Mouse (Mus musculus): ENCODE measurements around the gene Txn2.
"Not testable (repeated sequence)": the region's sequence is repeated elsewhere in the genome, so short reads cannot be mapped to it uniquely, and the experiment has no call there.

Gene Txn2

DNA sequence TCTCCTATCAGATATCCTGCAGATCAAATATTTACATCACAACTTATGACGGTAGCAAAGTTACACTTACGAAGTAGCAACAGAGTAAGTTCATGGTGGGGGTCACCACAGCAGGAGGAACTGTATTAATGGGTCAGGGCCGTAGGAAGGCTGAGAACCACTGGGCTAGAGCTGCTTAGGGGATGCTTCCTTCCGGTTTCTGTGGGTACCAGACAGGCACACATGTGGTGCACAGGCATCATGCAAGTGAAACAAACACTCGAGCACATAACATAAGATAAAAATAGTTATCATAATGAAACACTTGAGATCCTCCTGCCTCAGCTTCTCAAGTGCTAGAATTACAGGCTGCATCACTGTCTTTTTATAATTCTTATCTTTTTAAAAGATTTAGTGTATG is 48.1 kb downstream of the Txn2 start:
- no peak for DNase-seq (ENCODE audit: extremely low spot score, low read depth, low spot score)

DNA sequence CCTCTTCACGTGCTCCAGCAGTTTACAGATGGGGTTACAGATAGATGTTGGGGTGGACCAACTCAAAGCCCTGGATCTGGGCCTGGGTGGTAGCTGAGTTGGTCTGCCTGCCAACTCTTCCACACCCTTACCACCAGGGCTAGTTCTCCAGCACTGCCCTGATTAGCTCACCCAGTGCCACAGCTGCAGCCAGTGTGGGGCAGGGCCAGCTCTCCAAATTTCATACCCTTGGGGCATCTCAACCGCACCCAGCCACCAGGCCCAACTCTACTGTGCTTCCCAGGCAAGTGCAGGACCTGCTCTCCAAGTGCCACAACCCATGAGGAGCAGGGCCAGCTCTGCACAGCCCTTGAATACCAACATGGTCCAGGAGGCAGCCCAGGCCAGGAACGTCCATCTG is 49.0 kb downstream of the Txn2 start:
- no peak for DNase-seq (ENCODE audit: extremely low spot score, low read depth, low spot score)

DNA sequence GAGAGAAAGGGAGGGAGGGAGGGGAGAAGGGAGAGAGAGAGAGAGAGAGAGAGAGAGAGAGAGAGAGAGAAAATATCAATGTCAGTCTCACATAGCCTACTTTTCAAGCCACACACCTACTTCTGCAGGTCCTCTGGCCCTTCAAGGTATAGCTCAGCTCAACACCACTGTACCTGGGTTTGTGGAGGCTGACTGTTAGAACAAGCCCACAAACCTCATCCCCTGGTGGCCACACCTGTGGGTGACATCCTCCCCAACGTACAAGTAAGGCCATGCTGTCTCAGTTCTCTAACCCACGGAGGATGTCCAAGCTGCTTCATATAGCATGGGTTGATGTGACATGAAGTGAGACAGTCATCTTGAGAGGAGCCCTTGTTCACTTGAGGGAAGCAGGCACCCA is 51.6 kb downstream of the Txn2 start:
- no peak for DNase-seq (ENCODE audit: extremely low spot score, low read depth, low spot score)

DNA sequence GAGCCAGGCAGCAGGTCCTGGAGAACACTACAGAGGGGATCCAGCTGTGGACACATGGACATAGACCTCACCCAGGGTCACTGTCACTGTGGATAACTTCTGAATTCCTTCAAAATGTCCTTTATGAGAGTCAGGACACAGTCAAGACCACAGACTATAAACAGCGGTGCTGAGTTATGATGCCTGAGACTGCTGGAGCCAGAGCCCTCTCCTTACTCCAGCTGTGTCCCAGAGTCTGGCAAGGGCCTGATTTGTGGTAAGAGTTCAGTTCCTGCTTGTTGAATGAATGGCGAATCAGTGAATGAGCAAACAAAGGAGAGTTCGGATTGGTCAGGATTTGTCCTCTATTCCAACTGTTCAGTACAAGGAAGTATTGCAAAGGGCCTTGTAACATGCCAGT is 52.1 kb downstream of the Txn2 start:
- no peak for DNase-seq (ENCODE audit: extremely low spot score, low read depth, low spot score)

GRCm38 (mm10) chr15:77875953-77876352 is 52.9 kb downstream of the Txn2 start:
- DNase-seq (ENCODE audit: extremely low spot score, low read depth, low spot score), result no peak

GRCm38 (mm10) chr15:77874807-77875206 is 54.0 kb downstream of the Txn2 start:
- no peak for DNase-seq (ENCODE audit: extremely low spot score, low read depth, low spot score)

DNA sequence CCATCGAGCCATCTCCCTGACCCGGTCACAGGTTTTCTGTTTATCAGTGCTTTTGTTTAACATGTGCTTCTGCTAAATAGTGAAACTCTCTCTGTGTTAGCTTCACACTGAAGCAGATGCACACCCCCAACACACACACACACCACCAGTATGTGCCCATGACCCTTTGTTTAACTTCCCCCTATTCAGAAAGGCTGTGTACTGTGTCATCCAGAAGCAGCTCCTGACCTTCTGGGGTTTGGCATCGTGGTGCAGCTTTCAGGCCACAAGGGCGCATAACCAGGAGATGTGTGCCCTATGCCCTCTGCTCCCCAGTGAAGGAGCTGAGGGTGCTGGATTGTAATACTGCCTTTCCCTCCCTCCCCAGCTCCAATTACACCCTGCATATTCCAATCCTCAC is 54.5 kb downstream of the Txn2 start:
- DNase-seq (ENCODE audit: extremely low spot score, low read depth, low spot score), result no peak

DNA sequence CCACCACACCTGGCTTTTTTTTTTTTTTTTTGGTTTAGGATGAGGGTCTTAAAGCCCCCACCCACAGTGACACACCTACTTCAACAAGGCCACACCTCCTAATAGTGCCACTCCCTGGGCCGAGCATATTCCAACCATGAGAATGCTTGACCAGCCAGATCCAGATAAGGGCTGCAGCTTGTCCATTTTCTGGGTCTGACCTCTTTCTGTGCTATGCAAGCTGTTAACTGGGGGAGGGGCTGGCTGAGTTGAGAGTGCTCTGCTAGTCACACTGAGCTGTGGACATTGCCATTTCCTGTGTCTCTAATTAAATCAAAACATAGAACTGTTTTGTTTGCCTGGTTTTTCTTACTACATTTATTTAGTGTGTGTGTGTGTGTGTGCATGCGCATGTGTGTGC is 55.2 kb downstream of the Txn2 start:
- no peak for DNase-seq (ENCODE audit: extremely low spot score, low read depth, low spot score)

- no peak for DNase-seq (ENCODE audit: extremely low spot score, low read depth, low spot score)
Observed at GRCm38 (mm10) chr15:77872996-77873395, 55.8 kb downstream of the Txn2 start.

GRCm38 (mm10) chr15:77868340-77868739 is 60.5 kb downstream of the Txn2 start:
- no peak for DNase-seq (ENCODE audit: extremely low spot score, low read depth, low spot score)

GRCm38 (mm10) chr15:77867231-77867968 is 61.4 kb downstream of the Txn2 start:
- not testable (repeated sequence) for DNase-seq (ENCODE audit: extremely low spot score, low read depth, low spot score)

DNA sequence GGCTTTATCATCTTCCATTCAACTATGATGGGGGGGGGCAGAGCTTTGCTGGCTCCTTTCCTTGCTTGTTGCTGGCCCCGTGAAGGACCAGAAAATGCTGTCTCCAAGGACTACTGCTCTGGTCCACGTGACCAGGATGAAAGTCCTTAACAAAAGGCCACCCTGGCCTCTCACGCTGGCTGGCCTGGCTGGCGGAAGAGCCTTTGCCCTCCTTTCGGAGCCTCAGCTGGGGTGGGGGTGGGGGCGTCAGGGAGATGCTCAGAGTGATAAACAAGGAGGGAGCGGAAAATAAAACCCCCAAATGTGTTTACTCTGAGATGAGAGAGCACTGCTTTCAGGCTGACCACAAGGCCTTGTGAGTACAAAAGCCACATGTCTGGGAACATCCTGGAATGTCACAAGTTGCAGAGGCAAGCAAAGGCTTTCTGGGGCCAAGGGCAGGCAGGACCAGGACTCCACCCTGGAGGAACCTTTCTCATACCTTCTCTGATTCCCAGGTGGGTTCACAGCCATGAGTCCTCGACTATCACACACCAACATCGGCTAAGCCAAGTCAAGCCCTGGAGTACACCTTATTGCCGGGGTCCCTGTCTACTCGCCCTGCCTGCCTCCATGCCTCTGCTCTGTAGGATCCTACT is 62.1 kb downstream of the Txn2 start:
- DNase-seq (ENCODE audit: extremely low spot score, low read depth, low spot score), result no peak

Data from hindlimb bud, embryonic 11.5 days (tissue).